Mouse (Mus musculus): Measurements from ENCODE around the gene Wwox. TPM values are rescaled to one million over a fixed set of nuclear protein-coding genes. Genes with fewer than 3 reads are reported as not detected.

Wwox gene
- polyA plus RNA-seq, 1 experiment from 2014 or later: 20.2 TPM

DNA sequence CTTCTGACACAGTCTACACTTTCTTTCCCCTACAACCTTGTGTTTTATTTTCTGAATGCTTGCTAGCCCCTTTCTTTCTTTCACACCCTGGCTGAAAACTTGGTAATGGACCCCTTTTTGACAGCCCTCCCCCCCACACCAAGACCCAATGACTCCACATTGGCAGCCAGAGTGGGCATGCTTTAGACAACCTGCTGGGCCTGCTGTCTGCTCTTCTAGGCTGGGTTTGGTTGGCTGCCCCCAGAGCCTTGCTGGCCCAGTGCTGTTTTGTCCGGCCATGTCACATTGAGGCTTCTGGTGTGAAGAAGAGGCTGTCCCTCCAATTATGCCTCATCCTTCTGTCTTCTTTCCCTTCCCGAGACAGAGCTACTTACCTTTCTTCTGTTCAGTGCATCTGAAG, 83.6 kb downstream of the Wwox start:
- Histone ChIP-seq H3K27ac (ENCODE audit: low read length) (no peak overlapping the region), H3K4me2 (replicated peaks; ENCODE audit: low read depth, low read length) (no peak overlapping the region), H3K4me3 (ENCODE audit: low read length) (no peak overlapping the region), H3K9me3 (ENCODE audit: low read length) (no peaks in the 10 kb centered on the region), H3K4me1 (ENCODE audit: insufficient read depth, low read length) (no peaks in the 10 kb centered on the region), H3K36me3 (ENCODE audit: insufficient read depth, low read length) (no peaks in the 10 kb centered on the region), H3K9ac (replicated peaks; ENCODE audit: low read length) (no peak overlapping the region), H3K27me3 (ENCODE audit: insufficient read depth, low read length) (no peaks in the 10 kb centered on the region)
- 88% methylated on average over 2 of the region's 2 CpGs for WGBS
- ATAC-seq (ENCODE audit: low FRiP score, low TSS enrichment): no peak

- Histone ChIP-seq H3K36me3 (ENCODE audit: insufficient read depth, low read length) (no peaks in the 10 kb centered on the region), H3K4me3 (ENCODE audit: low read length) (no peak overlapping the region), H3K9me3 (ENCODE audit: low read length) (no peaks in the 10 kb centered on the region), H3K9ac (replicated peaks; ENCODE audit: low read length) (no peak overlapping the region), H3K27me3 (ENCODE audit: insufficient read depth, low read length) (no peaks in the 10 kb centered on the region), H3K4me1 (ENCODE audit: insufficient read depth, low read length) (peaks cover 8% of the 10 kb centered on the region; the same call in 1 of the 2 replicates), H3K27ac (ENCODE audit: low read length) (no peak overlapping the region), H3K4me2 (replicated peaks; ENCODE audit: low read depth, low read length) (no peak overlapping the region)
- WGBS: 86% methylated on average over 15 of the region's 15 CpGs
- ATAC-seq (ENCODE audit: low FRiP score, low TSS enrichment): no peak
Observed at GRCm38 (mm10) chr8:114526626-114527267, 87.3 kb downstream of the Wwox start.

DNA sequence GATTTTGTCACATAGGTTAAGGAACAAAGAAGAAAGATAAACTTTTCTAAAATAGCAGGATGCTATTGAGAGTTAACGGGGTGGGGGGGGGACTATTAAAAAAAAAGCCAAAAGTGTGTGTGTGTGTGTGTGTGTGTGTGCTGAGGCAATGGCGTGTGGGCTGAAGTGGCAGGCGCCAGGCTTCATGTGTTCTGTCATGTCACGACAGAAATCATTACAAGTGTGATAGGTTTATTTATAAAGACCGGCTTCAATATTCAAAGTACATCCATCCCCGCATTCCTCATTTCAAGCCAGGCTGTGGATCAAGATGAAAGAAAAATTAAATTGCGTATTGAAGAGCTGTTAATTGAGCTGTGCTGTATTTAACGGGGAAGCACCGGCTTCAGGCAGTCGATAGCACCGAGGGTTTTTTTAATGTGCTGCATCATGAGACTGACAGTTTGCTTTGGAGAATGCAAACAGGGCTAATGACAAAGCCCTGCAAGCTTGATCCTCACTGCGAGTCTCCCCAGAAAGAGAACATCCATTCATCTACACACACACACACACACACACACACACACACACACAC, 88.3 kb downstream of the Wwox start:
- Histone ChIP-seq H3K9ac (replicated peaks; ENCODE audit: low read length) (no peak overlapping the region), H3K9me3 (ENCODE audit: low read length) (no peaks in the 10 kb centered on the region), H3K4me3 (ENCODE audit: low read length) (no peak overlapping the region), H3K36me3 (ENCODE audit: insufficient read depth, low read length) (no peaks in the 10 kb centered on the region), H3K27me3 (ENCODE audit: insufficient read depth, low read length) (no peaks in the 10 kb centered on the region), H3K4me2 (replicated peaks; ENCODE audit: low read depth, low read length) (no peak overlapping the region), H3K4me1 (ENCODE audit: insufficient read depth, low read length) (peaks cover 10% of the 10 kb centered on the region; the same call in 1 of the 2 replicates), H3K27ac (ENCODE audit: low read length) (no peak overlapping the region)
- no peak for ATAC-seq (ENCODE audit: low FRiP score, low TSS enrichment)
- WGBS: 73% methylated on average over 12 of the region's 12 CpGs

GRCm38 (mm10) chr8:114529581-114529980, 90.1 kb downstream of the Wwox start:
- Histone ChIP-seq H3K27me3 (ENCODE audit: insufficient read depth, low read length) (no peaks in the 10 kb centered on the region), H3K9me3 (ENCODE audit: low read length) (no peaks in the 10 kb centered on the region), H3K36me3 (ENCODE audit: insufficient read depth, low read length) (no peaks in the 10 kb centered on the region), H3K27ac (ENCODE audit: low read length) (no peak overlapping the region), H3K4me1 (ENCODE audit: insufficient read depth, low read length) (peaks cover 10% of the 10 kb centered on the region; the same call in 1 of the 2 replicates), H3K4me2 (replicated peaks; ENCODE audit: low read depth, low read length) (no peak overlapping the region), H3K4me3 (ENCODE audit: low read length) (no peak overlapping the region), H3K9ac (replicated peaks; ENCODE audit: low read length) (no peak overlapping the region)
- no peak for ATAC-seq (ENCODE audit: low FRiP score, low TSS enrichment)
- 82% methylated on average over 10 of the region's 10 CpGs for WGBS

GRCm38 (mm10) chr8:114536201-114536600, 96.7 kb downstream of the Wwox start:
- Histone ChIP-seq H3K4me2 (replicated peaks; ENCODE audit: low read depth, low read length) (no peak overlapping the region), H3K4me1 (ENCODE audit: insufficient read depth, low read length) (peaks cover 10% of the 10 kb centered on the region; the same call in 1 of the 2 replicates), H3K9me3 (ENCODE audit: low read length) (no peaks in the 10 kb centered on the region), H3K9ac (replicated peaks; ENCODE audit: low read length) (no peak overlapping the region), H3K36me3 (ENCODE audit: insufficient read depth, low read length) (no peaks in the 10 kb centered on the region), H3K27ac (ENCODE audit: low read length) (no peak overlapping the region), H3K4me3 (ENCODE audit: low read length) (no peak overlapping the region), H3K27me3 (ENCODE audit: insufficient read depth, low read length) (no peaks in the 10 kb centered on the region)
- whole genome bisulfite sequencing: 27% methylated on average over 6 of the region's 6 CpGs
- 0 out of 2 replicates have a peak, but pooled peaks have one; percentile 44 for ATAC-seq (ENCODE audit: low FRiP score, low TSS enrichment)

GRCm38 (mm10) chr8:114541132-114541531, 101.7 kb downstream of the Wwox start:
- Histone ChIP-seq H3K27ac (ENCODE audit: low read length) (no peak overlapping the region), H3K4me2 (replicated peaks; ENCODE audit: low read depth, low read length) (no peak overlapping the region), H3K9ac (replicated peaks; ENCODE audit: low read length) (no peak overlapping the region), H3K9me3 (ENCODE audit: low read length) (no peaks in the 10 kb centered on the region), H3K36me3 (ENCODE audit: insufficient read depth, low read length) (no peaks in the 10 kb centered on the region), H3K27me3 (ENCODE audit: insufficient read depth, low read length) (no peaks in the 10 kb centered on the region), H3K4me3 (ENCODE audit: low read length) (no peak overlapping the region), H3K4me1 (ENCODE audit: insufficient read depth, low read length) (0 out of 2 replicates have a peak, but pooled peaks cover 3% of the 10 kb centered on the region)
- no peak for ATAC-seq (ENCODE audit: low FRiP score, low TSS enrichment)
- WGBS: 2% methylated on average over 3 of the region's 3 CpGs

- 56% methylated on average over 8 of the region's 8 CpGs for WGBS
- ATAC-seq (ENCODE audit: low FRiP score, low TSS enrichment): no peak
- Histone ChIP-seq H3K4me1 (ENCODE audit: insufficient read depth, low read length) (peaks cover 9% of the 10 kb centered on the region), H3K36me3 (ENCODE audit: insufficient read depth, low read length) (no peaks in the 10 kb centered on the region), H3K4me2 (replicated peaks; ENCODE audit: low read depth, low read length) (no peak overlapping the region), H3K27me3 (ENCODE audit: insufficient read depth, low read length) (no peaks in the 10 kb centered on the region), H3K9ac (replicated peaks; ENCODE audit: low read length) (no peak overlapping the region), H3K27ac (ENCODE audit: low read length) (no peak overlapping the region), H3K9me3 (ENCODE audit: low read length) (no peaks in the 10 kb centered on the region), H3K4me3 (ENCODE audit: low read length) (no peak overlapping the region)
Observed at GRCm38 (mm10) chr8:114548360-114548759, 108.9 kb downstream of the Wwox start.

DNA sequence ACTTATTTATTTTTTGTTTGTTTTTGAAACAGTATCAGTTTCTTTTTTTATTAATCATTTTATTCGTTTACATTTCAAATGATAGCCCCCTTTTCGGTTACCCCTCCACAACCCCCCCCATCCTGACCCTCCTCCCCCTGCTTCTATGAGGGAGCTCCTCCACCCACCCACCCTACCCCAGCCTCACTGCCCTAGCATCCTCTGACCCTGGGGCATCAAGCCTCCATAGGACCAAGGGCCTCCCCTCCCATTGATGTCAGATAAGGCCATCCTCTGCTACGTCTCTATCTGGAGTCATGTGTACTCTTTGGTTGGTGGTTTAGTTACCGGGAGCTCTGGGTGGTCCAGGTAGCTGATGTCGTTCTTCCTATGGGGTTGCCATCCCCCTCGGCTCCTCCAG, 109.4 kb downstream of the Wwox start:
- Histone ChIP-seq H3K9ac (replicated peaks; ENCODE audit: low read length) (no peak overlapping the region), H3K27me3 (ENCODE audit: insufficient read depth, low read length) (no peaks in the 10 kb centered on the region), H3K4me1 (ENCODE audit: insufficient read depth, low read length) (peaks cover 9% of the 10 kb centered on the region), H3K9me3 (ENCODE audit: low read length) (no peaks in the 10 kb centered on the region), H3K27ac (ENCODE audit: low read length) (no peak overlapping the region), H3K36me3 (ENCODE audit: insufficient read depth, low read length) (no peaks in the 10 kb centered on the region), H3K4me3 (ENCODE audit: low read length) (no peak overlapping the region), H3K4me2 (replicated peaks; ENCODE audit: low read depth, low read length) (no peak overlapping the region)
- WGBS: 56% methylated on average over 6 of the region's 6 CpGs
- no peak for ATAC-seq (ENCODE audit: low FRiP score, low TSS enrichment)

DNA sequence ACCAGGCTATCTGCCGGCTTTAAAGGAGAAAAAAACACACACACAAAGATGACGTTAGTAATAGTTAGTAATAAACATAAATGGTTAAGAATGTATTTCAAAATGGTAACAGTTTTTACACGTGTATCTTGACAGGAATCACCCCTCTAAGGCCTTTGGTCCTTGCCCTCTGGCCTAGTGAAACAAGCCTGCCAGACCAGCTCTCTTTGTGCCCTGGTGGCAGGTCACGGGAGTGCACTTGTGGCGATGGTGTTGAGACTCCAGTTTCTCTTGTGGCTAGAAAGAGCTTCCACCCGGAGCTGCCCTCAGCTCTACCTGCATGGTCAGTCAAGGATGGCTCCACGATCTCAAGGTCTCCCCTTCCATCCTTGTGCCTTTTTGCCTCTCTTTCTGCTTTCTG, 110.6 kb downstream of the Wwox start:
- Histone ChIP-seq H3K4me1 (ENCODE audit: insufficient read depth, low read length) (peaks cover 9% of the 10 kb centered on the region), H3K4me3 (ENCODE audit: low read length) (no peak overlapping the region), H3K4me2 (replicated peaks; ENCODE audit: low read depth, low read length) (no peak overlapping the region), H3K9ac (replicated peaks; ENCODE audit: low read length) (no peak overlapping the region), H3K36me3 (ENCODE audit: insufficient read depth, low read length) (no peaks in the 10 kb centered on the region), H3K27me3 (ENCODE audit: insufficient read depth, low read length) (no peaks in the 10 kb centered on the region), H3K27ac (ENCODE audit: low read length) (no peak overlapping the region), H3K9me3 (ENCODE audit: low read length) (no peaks in the 10 kb centered on the region)
- 59% methylated on average over 7 of the region's 7 CpGs for WGBS
- ATAC-seq (ENCODE audit: low FRiP score, low TSS enrichment): no peak

DNA sequence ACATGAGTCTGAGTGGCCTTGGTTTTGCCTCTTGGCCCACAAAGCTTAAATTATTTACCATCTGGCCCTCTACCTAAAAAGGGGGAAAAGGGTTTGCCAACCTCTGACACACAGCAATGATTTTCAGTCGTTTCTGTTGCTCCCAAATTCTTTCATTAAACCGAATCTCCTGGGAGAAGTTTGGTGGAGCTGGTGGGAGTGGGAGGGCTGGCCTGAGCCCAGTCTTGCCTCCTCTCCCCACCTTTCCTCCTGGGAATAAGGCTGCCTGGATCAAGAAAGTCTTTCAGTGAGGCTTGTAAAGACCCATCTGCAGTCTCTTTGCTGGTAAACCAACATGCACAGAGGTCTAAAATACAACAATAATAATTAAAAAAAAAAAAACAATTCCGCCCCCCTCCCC, 113.2 kb downstream of the Wwox start:
- H3K4me2 ChIP-seq (replicated peaks; ENCODE audit: low read depth, low read length): no peak overlapping the region
- H3K4me1 ChIP-seq (ENCODE audit: insufficient read depth, low read length): peaks cover 9% of the 10 kb centered on the region
- no peaks in the 10 kb centered on the region for H3K27me3 ChIP-seq (ENCODE audit: insufficient read depth, low read length)
- H3K9me3 ChIP-seq (ENCODE audit: low read length): no peaks in the 10 kb centered on the region
- H3K36me3 ChIP-seq (ENCODE audit: insufficient read depth, low read length): no peaks in the 10 kb centered on the region
- H3K9ac ChIP-seq (replicated peaks; ENCODE audit: low read length): no peak overlapping the region
- no peak overlapping the region for H3K27ac ChIP-seq (ENCODE audit: low read length)
- 48% methylated on average over 3 of the region's 3 CpGs for WGBS
- H3K4me3 ChIP-seq (ENCODE audit: low read length): no peak overlapping the region
- ATAC-seq (ENCODE audit: low FRiP score, low TSS enrichment): no peak

Measured in kidney, embryonic 16.5 days (tissue).